Mouse (Mus musculus): Measurements from ENCODE around the gene Klhl10. TPM values are rescaled to one million over a fixed set of nuclear protein-coding genes. Genes with fewer than 3 reads are reported as not detected.

The Klhl10 gene
- polyA plus RNA-seq, 1 experiment from 2014 or later = 0.94 TPM

DNA sequence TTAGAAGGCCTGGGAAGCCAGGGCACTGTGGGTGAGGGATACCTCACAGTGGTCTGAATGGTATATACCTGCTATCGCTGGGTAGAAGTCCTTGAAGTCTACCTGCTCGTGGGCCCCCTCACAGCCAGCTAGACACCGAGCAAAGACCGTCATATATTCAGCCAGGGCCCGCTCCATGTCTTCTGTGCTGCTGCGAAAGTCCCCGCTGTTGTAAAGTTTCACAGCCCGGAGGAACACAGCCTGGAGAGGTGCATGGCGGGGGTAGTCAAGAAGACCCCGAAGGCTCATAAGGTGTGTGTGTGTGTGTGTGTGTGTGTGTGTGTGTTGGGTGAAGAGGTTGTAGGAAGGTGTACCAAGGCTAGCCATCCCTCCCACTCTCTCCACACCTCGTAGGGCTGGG is 28.2 kb upstream of the Klhl10 start:
- Histone ChIP-seq H3K9me3 (replicated peaks) (no peaks in the 10 kb centered on the region), H3K36me3 (0 out of 2 replicates have a peak, but pooled peaks cover 3% of the 10 kb centered on the region), H3K27ac (no peak overlapping the region), H3K4me3 (peak overlapping the region; percentile 51), H3K27me3 (peaks cover 35% of the 10 kb centered on the region), H3K4me2 (replicated peaks) (peak overlapping the region; percentile 63), H3K4me1 (peaks cover 20% of the 10 kb centered on the region), H3K9ac (peak overlapping the region; percentile 63)
- 0 out of 2 replicates have a peak, but pooled peaks have one; percentile 6 for ATAC-seq (ENCODE audit: low FRiP score)
- WGBS = 85% methylated on average over 10 of the region's 11 CpGs

DNA sequence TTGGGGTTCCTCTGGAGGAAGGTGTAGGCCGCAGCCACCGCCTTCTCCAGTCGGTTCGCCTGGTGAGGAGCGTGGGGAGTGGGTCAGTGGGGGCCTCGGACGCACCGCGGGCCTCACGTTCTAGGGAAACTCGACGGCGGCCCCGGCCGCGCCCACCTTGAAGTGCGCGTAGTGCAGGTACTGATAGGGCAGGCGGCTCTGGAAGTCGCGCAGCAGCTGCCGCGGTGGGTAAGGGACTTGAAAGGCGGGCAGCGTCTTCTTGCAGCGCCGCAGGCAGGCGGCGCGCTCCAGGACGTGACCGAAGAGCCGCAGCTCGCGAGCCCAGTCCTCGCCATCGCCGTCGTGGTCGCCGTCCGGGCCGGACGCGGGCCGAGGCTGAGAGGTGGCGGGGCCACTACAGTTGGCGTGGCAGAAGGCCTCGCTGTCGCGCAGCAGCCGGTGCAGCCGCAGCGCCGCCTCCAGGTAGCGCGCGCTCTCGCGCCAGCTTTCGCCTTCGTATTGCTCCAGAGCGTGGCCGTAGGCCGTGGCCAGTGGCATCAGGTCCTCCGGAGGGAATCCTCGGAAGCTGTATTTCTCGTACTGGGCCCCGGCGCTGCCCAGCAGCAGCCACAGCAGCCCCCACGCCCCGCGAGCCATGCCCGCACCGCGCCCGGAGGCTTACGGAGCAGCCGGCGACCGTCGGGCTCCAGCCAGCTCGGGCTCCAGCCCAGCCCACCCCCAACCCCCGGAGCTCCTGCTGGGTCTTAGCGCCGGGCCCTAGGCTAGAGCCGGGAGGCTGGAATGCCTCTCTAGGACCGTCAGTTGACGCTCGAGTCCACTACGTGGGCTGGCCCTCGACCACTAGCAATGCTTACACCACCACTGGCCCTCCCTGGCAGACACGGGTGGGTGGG is 27.4 kb upstream of the Klhl10 start, which contains the start of gene P3h4:
TSS of gene P3h4 (minus strand) at position 816 of the 893 bp plus-strand sequence.
- 2% methylated on average over 93 of the region's 93 CpGs for WGBS
- no peaks in the 10 kb centered on the region for H3K36me3 ChIP-seq
- H3K9me3 ChIP-seq (replicated peaks) = no peaks in the 10 kb centered on the region
- H3K4me3 ChIP-seq = peak within 1 kb of the TSS; percentile 51
- peak; percentile 93 for ATAC-seq (ENCODE audit: low FRiP score)
- peak within 1 kb of the TSS; percentile 63 for H3K4me2 ChIP-seq (replicated peaks)
- peak within 1 kb of the TSS; percentile 63 for H3K9ac ChIP-seq
- H3K4me1 ChIP-seq = peaks cover 20% of the 10 kb centered on the region
- peaks cover 35% of the 10 kb centered on the region for H3K27me3 ChIP-seq
- peak within 1 kb of the TSS; percentile 68 for H3K27ac ChIP-seq

DNA sequence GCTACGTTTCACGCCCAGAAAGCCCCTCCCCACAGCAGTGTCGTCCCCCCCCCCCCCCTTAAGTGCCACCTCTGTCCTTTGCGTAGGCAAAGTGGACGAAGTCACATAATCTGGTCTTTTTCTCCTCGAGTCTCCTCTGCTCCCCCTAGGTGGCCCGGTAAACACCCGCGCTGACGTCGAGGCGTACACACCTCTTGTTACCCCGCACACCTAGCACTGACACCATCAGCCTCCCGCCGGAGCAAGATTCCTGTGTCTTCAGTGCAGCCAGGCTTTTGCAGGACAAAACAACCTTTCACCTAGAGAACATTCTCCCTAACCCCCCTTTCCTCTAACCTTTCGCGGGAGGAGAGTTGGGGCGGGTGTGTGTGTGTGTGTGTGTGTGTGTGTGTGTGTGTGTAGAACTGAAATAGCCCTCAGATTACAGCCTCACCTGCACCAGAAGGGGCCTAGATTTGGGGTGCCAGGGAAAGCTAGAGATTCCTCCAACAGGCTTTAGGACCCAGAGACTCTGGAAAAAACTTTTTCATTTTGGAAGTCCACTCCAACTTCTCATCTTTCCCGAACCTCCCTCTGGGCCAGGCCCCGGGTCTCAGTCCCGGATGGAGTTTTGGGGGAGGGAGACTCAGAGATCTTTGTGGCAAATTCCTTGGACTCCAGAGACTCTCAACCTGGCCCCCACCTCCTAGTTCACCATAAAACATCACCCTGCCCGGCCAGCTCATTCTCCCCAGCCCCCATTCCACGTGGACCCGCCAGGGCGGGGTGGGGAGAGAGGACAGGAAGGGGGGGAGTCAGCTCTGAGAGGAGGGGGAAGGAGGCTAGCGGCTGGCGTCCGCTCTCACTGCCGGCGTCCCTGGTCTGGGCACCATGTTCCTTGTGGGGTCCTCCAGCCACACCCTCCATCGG is 26.5 kb upstream of the Klhl10 start, which contains the start of gene Fkbp10:
TSS of gene Fkbp10 (plus strand) at position 784 of the 909 bp plus-strand sequence.
- peak within 1 kb of the TSS; percentile 51 for H3K4me3 ChIP-seq
- H3K9me3 ChIP-seq (replicated peaks) = no peaks in the 10 kb centered on the region
- H3K4me1 ChIP-seq = peaks cover 20% of the 10 kb centered on the region
- peak; percentile 38 for ATAC-seq (ENCODE audit: low FRiP score)
- no peaks in the 10 kb centered on the region for H3K36me3 ChIP-seq
- peak within 1 kb of the TSS; percentile 63 for H3K9ac ChIP-seq
- peak within 1 kb of the TSS; percentile 68 for H3K27ac ChIP-seq
- H3K27me3 ChIP-seq = peaks cover 35% of the 10 kb centered on the region
- H3K4me2 ChIP-seq (replicated peaks) = peak within 1 kb of the TSS; percentile 63
- WGBS = under 1% methylated on average over 31 of the region's 31 CpGs

DNA sequence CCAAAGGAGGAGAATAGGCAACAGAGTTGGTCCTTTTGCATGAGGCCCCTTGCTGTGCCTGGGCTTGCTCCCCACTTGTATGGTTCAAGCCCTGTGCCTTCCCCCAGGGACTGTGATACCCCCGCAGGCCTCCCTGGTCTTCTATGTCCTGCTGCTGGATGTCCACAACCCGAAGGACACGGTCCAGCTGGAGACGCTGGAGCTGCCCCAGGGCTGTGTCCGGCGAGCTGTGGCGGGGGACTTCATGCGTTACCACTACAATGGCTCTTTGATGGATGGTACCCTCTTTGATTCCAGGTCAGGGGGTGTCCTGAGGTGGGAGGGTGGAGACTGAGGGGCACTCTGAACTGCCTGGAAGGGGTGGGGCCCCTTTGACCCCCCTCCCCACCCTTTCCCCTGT is 20.2 kb upstream of the Klhl10 start:
- Histone ChIP-seq H3K27me3 (peaks cover 5% of the 10 kb centered on the region; the same call in 1 of the 2 replicates), H3K36me3 (0 out of 2 replicates have a peak, but pooled peaks cover 13% of the 10 kb centered on the region), H3K4me3 (no peak overlapping the region), H3K9ac (no peak overlapping the region), H3K9me3 (replicated peaks) (no peaks in the 10 kb centered on the region), H3K27ac (no peak overlapping the region), H3K4me1 (peaks cover 9% of the 10 kb centered on the region), H3K4me2 (replicated peaks) (no peak overlapping the region)
- 40% methylated on average over 8 of the region's 8 CpGs for WGBS
- no peak for ATAC-seq (ENCODE audit: low FRiP score)

DNA sequence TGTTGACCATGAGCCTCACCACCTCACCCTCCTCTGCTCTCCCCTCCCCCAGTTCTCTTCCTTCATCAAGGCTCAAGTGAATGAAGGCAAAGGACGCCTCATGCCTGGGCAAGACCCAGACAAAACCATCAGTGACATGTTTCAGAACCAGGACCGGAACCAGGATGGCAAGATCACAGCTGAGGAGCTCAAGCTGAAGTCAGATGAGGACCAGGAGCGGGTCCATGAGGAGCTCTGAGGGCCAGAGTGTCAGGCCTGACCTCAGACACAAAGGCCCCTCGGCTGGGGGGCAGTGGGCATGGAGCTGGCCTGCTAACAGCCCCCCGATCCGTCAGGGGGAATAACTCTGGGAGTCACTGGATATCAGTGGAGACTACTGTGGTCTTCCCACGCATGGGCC is 17.9 kb upstream of the Klhl10 start:
- H3K27me3 ChIP-seq = no peaks in the 10 kb centered on the region
- WGBS = 86% methylated on average over 7 of the region's 7 CpGs
- H3K9me3 ChIP-seq (replicated peaks) = no peaks in the 10 kb centered on the region
- no peak overlapping the region for H3K9ac ChIP-seq
- no peak overlapping the region for H3K4me3 ChIP-seq
- no peak overlapping the region for H3K4me2 ChIP-seq (replicated peaks)
- ATAC-seq (ENCODE audit: low FRiP score) = no peak
- no peak overlapping the region for H3K27ac ChIP-seq
- H3K4me1 ChIP-seq = peaks cover 9% of the 10 kb centered on the region
- 0 out of 2 replicates have a peak, but pooled peaks cover 13% of the 10 kb centered on the region for H3K36me3 ChIP-seq

DNA sequence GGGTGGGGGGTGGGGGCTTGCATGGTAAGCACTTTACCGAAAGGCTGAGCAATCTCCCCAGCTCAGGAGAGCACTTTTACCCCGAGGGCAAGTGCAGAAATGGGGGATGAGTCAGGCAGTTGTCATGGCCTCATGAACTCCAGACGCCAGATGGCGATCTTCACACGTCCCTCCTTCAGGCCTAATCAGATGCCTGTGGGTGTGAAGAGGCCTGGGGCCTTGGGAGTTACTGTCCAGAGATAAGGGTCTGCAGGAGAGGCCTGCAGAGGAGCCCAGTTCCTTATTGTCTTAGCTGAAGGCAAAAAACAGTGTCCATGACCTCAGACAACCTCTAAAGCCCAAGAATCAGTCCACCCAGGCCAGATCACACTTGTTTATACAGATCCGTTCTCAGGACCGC is 15.9 kb upstream of the Klhl10 start:
- no peak overlapping the region for H3K4me3 ChIP-seq
- peaks cover 9% of the 10 kb centered on the region for H3K4me1 ChIP-seq
- H3K9me3 ChIP-seq (replicated peaks) = no peaks in the 10 kb centered on the region
- ATAC-seq (ENCODE audit: low FRiP score) = no peak
- peaks cover 31% of the 10 kb centered on the region for H3K36me3 ChIP-seq
- WGBS = 36% methylated on average over 7 of the region's 7 CpGs
- H3K27me3 ChIP-seq = no peaks in the 10 kb centered on the region
- no peak overlapping the region for H3K27ac ChIP-seq
- no peak overlapping the region for H3K4me2 ChIP-seq (replicated peaks)
- H3K9ac ChIP-seq = peak overlapping the region; percentile 23; the same call in 1 of the 2 replicates

DNA sequence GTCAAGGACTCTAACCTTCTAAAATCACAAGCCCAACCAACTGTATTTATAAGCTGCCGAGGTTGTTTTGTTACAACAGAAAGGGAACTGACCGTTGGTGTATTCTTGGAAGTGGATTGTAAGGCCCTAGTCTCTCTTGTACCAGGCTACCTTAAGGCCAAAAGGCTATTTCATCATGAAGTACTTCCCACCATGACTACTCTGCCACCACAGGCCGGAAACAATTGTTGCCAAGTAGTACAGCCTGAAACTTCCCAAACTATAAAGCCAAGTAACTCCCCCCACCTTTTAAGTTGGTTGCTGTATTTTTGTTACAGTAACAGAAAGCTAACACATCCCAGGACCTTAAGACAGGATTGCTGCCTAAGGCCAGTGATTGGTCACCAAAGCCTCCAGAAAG is 14.9 kb upstream of the Klhl10 start:
- ATAC-seq (ENCODE audit: low FRiP score) = no peak
- WGBS = 90% methylated on average over 3 of the region's 3 CpGs

DNA sequence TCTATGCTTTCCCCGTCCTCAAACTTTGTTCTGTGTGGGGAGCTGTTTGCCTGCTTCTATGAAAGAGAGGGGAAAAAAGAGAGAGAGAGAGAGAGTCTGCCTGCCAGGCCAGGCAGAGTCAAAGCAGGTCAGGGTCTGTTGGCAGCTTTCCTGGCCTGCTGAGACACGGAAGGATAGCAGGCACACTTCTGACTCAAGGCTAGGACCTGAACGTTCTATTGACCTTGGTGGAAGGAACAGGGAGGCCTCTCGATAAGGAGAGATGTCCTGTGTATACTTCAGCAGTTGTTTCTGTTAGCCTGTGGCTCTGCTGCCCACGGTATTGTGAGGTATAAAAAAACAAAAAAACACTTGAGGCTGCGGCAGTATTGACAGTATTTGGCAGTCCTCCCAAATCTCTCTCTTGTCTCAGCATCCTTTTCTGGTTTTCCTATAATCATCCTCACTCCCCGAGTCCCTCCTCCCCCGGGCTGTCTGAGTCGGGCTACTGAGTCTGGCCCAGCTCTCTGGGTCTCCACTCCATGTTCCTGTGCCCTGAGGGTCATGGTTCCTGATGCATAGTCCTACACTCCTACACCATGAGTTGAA is 13.0 kb upstream of the Klhl10 start:
- Histone ChIP-seq H3K9ac (no peak overlapping the region), H3K27me3 (no peaks in the 10 kb centered on the region), H3K4me2 (replicated peaks) (no peak overlapping the region), H3K4me1 (peaks cover 3% of the 10 kb centered on the region), H3K9me3 (replicated peaks) (no peaks in the 10 kb centered on the region), H3K4me3 (no peak overlapping the region), H3K27ac (no peak overlapping the region), H3K36me3 (peaks cover 31% of the 10 kb centered on the region)
- WGBS = 83% methylated on average over 9 of the region's 9 CpGs
- ATAC-seq (ENCODE audit: low FRiP score) = no peak

More for the DNA sequence above, 14.9 kb upstream of the Klhl10 start:
- H3K4me1 ChIP-seq = peaks cover 5% of the 10 kb centered on the region
- peaks cover 31% of the 10 kb centered on the region for H3K36me3 ChIP-seq
- H3K27me3 ChIP-seq = no peaks in the 10 kb centered on the region
- no peaks in the 10 kb centered on the region for H3K9me3 ChIP-seq (replicated peaks)
- no peak overlapping the region for H3K9ac ChIP-seq
- H3K4me3 ChIP-seq = no peak overlapping the region
- H3K4me2 ChIP-seq (replicated peaks) = no peak overlapping the region
- no peak overlapping the region for H3K27ac ChIP-seq

DNA sequence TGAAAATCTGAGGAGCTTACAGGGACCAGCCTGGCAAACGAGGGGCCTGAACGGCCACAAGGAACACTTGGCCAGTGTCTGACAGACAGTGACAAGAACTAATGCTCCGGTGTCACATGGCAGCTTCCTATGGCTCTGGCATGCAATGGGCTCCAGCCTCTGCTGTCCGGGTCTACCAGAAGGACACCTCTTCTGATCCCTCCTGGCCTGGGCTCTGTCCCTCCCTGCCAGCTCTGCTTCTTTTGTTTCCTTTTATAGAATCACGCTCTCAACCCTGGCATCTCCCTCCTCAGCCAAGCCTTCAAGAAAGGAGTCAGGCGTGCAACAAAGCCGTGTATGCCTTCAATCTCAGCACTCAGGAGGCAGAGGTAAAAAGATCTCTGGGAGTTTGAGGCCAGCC is 11.7 kb upstream of the Klhl10 start:
- H3K4me3 ChIP-seq = no peak overlapping the region
- peaks cover 2% of the 10 kb centered on the region; the same call in 1 of the 2 replicates for H3K4me1 ChIP-seq
- ATAC-seq (ENCODE audit: low FRiP score) = no peak
- no peak overlapping the region for H3K27ac ChIP-seq
- H3K9me3 ChIP-seq (replicated peaks) = no peaks in the 10 kb centered on the region
- H3K27me3 ChIP-seq = no peaks in the 10 kb centered on the region
- peaks cover 32% of the 10 kb centered on the region for H3K36me3 ChIP-seq
- H3K4me2 ChIP-seq (replicated peaks) = no peak overlapping the region
- 90% methylated on average over 7 of the region's 7 CpGs for WGBS
- H3K9ac ChIP-seq = no peak overlapping the region

DNA sequence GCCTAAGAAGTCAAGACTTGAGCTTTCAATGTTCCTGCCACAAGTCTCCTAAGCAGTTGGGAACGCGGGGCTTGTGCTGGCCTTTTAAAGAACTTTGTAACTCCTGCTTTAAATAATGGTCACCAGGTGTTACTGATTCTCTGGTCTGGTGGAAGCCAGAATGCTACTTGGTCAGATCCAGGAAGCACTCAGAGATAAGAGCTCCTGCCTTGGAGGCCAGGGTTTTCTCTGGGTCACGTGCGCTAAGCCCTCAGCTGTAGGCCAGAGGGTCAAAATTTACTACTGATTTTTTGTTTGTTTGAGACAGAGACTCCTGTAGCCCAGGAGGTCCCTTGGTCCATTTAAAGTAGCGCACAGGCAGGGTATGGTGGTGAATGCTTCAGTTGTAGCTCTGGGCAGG is 9.7 kb upstream of the Klhl10 start:
- H3K9ac ChIP-seq = no peak overlapping the region
- WGBS = 95% methylated on average over 5 of the region's 5 CpGs
- H3K27ac ChIP-seq = no peak overlapping the region
- H3K4me2 ChIP-seq (replicated peaks) = no peak overlapping the region
- H3K4me1 ChIP-seq = no peaks in the 10 kb centered on the region; the same call in 1 of the 2 replicates
- peaks cover 49% of the 10 kb centered on the region for H3K36me3 ChIP-seq
- no peaks in the 10 kb centered on the region for H3K27me3 ChIP-seq
- ATAC-seq (ENCODE audit: low FRiP score) = no peak
- no peak overlapping the region for H3K4me3 ChIP-seq
- no peaks in the 10 kb centered on the region for H3K9me3 ChIP-seq (replicated peaks)

DNA sequence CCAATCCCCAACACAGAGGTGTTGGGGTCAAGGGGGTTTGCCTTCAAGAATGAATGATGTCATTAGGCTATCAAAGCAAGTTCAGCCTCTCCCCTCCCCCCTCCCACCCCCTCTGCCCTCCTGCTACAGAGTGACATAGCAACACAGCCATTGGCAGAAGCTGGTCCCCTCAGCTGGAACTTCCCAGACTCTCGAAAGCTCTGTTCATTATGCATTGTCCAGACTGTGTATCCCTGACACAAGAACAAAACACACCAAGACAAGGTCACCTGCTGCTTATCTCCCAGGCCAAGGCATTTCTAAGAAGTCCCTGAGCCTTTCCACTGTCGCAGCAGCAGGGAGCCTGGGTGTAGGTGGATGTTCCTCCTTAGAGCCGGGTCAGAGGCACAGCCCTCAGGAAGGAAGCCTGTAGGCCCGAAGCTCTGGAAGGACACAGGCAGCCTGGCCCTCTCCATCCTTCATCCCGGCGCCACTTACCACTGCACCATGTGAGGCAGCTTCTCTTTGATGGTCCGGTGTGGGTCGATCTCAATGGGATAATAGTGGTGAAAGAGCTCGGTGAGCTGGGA is 6.0 kb upstream of the Klhl10 start:
- H3K4me3 ChIP-seq = no peak overlapping the region
- H3K36me3 ChIP-seq = peaks cover 40% of the 10 kb centered on the region
- H3K9me3 ChIP-seq (replicated peaks) = no peaks in the 10 kb centered on the region
- 42% methylated on average over 9 of the region's 9 CpGs for WGBS
- H3K27me3 ChIP-seq = no peaks in the 10 kb centered on the region
- no peak overlapping the region for H3K4me2 ChIP-seq (replicated peaks)
- peaks cover 7% of the 10 kb centered on the region; the same call in 1 of the 2 replicates for H3K4me1 ChIP-seq
- H3K9ac ChIP-seq = no peak overlapping the region
- no peak overlapping the region for H3K27ac ChIP-seq
- ATAC-seq (ENCODE audit: low FRiP score) = no peak

Data from hindbrain, embryonic 12.5 days (tissue).